Mouse (Mus musculus) ES-Bruce4 (cell line): ENCODE measurements around the gene Inppl1.

Source experiments
- CTCF ChIP-seq: IDR thresholded peaks from one replicate; pipeline ENCODE4 v1.8.1; 2011; ENCODE audit warnings: low read depth, low read length
- EP300 ChIP-seq: IDR thresholded peaks from 2 replicates; pipeline ENCODE4 v1.6.1; 2011; ENCODE audit warnings: low read depth, low read length; ENCODE audit not compliant: insufficient read depth
- POLR2A ChIP-seq: IDR thresholded peaks from one replicate; pipeline ENCODE4 v1.8.1; 2011; ENCODE audit warnings: low read length; ENCODE audit not compliant: insufficient read depth

- TF ChIP-seq CTCF (no peak), POLR2A (no peak), EP300 (0 out of 2 replicates have a peak, but pooled peaks have one; percentile 26)
Measured at GRCm38 (mm10) chr7:101820295-101821030, 17.6 kb downstream of the Inppl1 start.
